Mouse (Mus musculus): Measurements from ENCODE around the gene Smok3c. TPM values are rescaled to one million over a fixed set of nuclear protein-coding genes. Genes with fewer than 3 reads are reported as not detected.

The Smok3c gene
- polyA plus RNA-seq, 1 experiment from 2014 or later: not detected

Other genes starting within 250 kb of the Smok3c start
- not detected in 2 replicates for gene Pilra, start 216.9 kb upstream of the Smok3c start, polyA plus RNA-seq (2014; fragmentation: Nextera tagmentation; extraction: Ambion mirVana)
- not detected in 2 replicates for gene Pilrb1, start 195.1 kb upstream of the Smok3c start, polyA plus RNA-seq (2014; fragmentation: Nextera tagmentation; extraction: Ambion mirVana)
- not detected in 2 replicates for gene Pilrb2, start 181.4 kb upstream of the Smok3c start, polyA plus RNA-seq (2014; fragmentation: Nextera tagmentation; extraction: Ambion mirVana)
- gene Cyp3a13, start 131.6 kb upstream of the Smok3c start, polyA plus RNA-seq (2014; fragmentation: Nextera tagmentation; extraction: Ambion mirVana): not detected in 2 replicates
- gene Gjc3, start 90.1 kb upstream of the Smok3c start, polyA plus RNA-seq (2014; fragmentation: Nextera tagmentation; extraction: Ambion mirVana): 0.31 and 0.70 TPM in 2 replicates
- not detected in 2 replicates for gene Azgp1, start 71.7 kb upstream of the Smok3c start, polyA plus RNA-seq (2014; fragmentation: Nextera tagmentation; extraction: Ambion mirVana)
- not detected in 2 replicates for gene Smok3a, start 31.9 kb upstream of the Smok3c start, polyA plus RNA-seq (2014; fragmentation: Nextera tagmentation; extraction: Ambion mirVana)
- not detected in 2 replicates for gene Smok3b, start 31.8 kb upstream of the Smok3c start, polyA plus RNA-seq (2014; fragmentation: Nextera tagmentation; extraction: Ambion mirVana)
- gene Zkscan1, start 31.9 kb downstream of the Smok3c start, polyA plus RNA-seq (2014; fragmentation: Nextera tagmentation; extraction: Ambion mirVana): 31.2 and 39.4 TPM in 2 replicates
- 90.9 and 98.7 TPM in 2 replicates for gene Zscan21, start 63.7 kb downstream of the Smok3c start, polyA plus RNA-seq (2014; fragmentation: Nextera tagmentation; extraction: Ambion mirVana)
- gene Zfp113, start 102.5 kb downstream of the Smok3c start, polyA plus RNA-seq (2014; fragmentation: Nextera tagmentation; extraction: Ambion mirVana): 25.3 and 25.8 TPM in 2 replicates
- gene Cops6, start 107.9 kb downstream of the Smok3c start, polyA plus RNA-seq (2014; fragmentation: Nextera tagmentation; extraction: Ambion mirVana): 245 and 252 TPM in 2 replicates
- gene Ap4m1, start 118.8 kb downstream of the Smok3c start, polyA plus RNA-seq (2014; fragmentation: Nextera tagmentation; extraction: Ambion mirVana): 17.2 and 17.7 TPM in 2 replicates
- gene Mcm7, start 119.2 kb downstream of the Smok3c start, polyA plus RNA-seq (2014; fragmentation: Nextera tagmentation; extraction: Ambion mirVana): 71.5 and 81.4 TPM in 2 replicates
- gene Taf6, start 134.3 kb downstream of the Smok3c start, polyA plus RNA-seq (2014; fragmentation: Nextera tagmentation; extraction: Ambion mirVana): 71.7 and 73.2 TPM in 2 replicates
- gene Cnpy4, start 134.3 kb downstream of the Smok3c start, polyA plus RNA-seq (2014; fragmentation: Nextera tagmentation; extraction: Ambion mirVana): 22.7 and 29.2 TPM in 2 replicates
- 12.9 and 14.6 TPM in 2 replicates for gene Mblac1, start 141.1 kb downstream of the Smok3c start, polyA plus RNA-seq (2014; fragmentation: Nextera tagmentation; extraction: Ambion mirVana)
- gene Nxpe5, start 172.7 kb downstream of the Smok3c start, polyA plus RNA-seq (2014; fragmentation: Nextera tagmentation; extraction: Ambion mirVana): not detected in 2 replicates
- gene Lamtor4, start 202.3 kb downstream of the Smok3c start, polyA plus RNA-seq (2014; fragmentation: Nextera tagmentation; extraction: Ambion mirVana): 71.7 and 90.4 TPM in 2 replicates
- 16.3 and 16.5 TPM in 2 replicates for gene BC037034, start 210.8 kb downstream of the Smok3c start, polyA plus RNA-seq (2014; fragmentation: Nextera tagmentation; extraction: Ambion mirVana)
- 2.2 and 3.4 TPM in 2 replicates for gene Gal3st4, start 219.6 kb downstream of the Smok3c start, polyA plus RNA-seq (2014; fragmentation: Nextera tagmentation; extraction: Ambion mirVana)
- 0.11 TPM in 1 of 2 replicates, not detected in the other for gene Gm43720, start 226.8 kb downstream of the Smok3c start, polyA plus RNA-seq (2014; fragmentation: Nextera tagmentation; extraction: Ambion mirVana)
- gene Gpc2, start 226.8 kb downstream of the Smok3c start, polyA plus RNA-seq (2014; fragmentation: Nextera tagmentation; extraction: Ambion mirVana): 25.7 and 25.8 TPM in 2 replicates
- gene Stag3, start 227.0 kb downstream of the Smok3c start, polyA plus RNA-seq (2014; fragmentation: Nextera tagmentation; extraction: Ambion mirVana): 9.3 and 12.5 TPM in 2 replicates

Data from neural tube, embryonic 14.5 days (tissue).